Mouse (Mus musculus) monocyte, adult 5-6 weeks (primary cell): ENCODE data around the gene Colq. TPM values are rescaled to one million over a fixed set of nuclear protein-coding genes. Genes with fewer than 3 reads are reported as not detected.

Source experiments
- ATAC-seq: fragments of 153-309, 156-312 bp; replicated peaks from 2 replicates; pipeline ENCODE4 v1.8.0; 2017; ENCODE audit warnings: mild to moderate bottlenecking; ENCODE audit not compliant: low TSS enrichment, insufficient number of reproducible peaks, severe bottlenecking, poor library complexity, low FRiP score
- total RNA-seq: library from RNA; stranded (forward); fragments of 200-1000, 200-491, 200-594 nt; gene quantifications from 3 replicates; pipeline ENCODE4 v1.2.3, GENCODE M21; 2017

Colq gene
- total RNA-seq, 1 experiment from 2014 or later, result 1.0 TPM

DNA sequence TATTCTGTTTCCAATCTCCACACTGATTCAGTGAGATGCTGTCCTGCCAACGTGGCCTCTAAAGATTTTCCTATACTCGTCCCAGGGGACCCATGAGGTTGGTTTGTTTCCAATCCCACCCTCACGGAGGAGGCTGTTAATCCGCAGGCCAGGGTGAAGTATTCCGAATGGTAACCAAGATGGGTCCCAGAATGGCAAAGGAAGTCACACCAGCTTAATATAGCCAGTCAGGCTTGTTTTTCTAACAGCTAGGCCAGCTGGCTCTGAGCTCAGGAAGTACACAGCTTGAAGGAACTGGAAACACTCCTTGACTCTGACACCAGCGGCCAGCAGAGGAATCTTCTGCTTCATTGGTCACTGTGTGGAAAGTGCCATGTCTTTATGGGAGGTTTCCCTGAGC lies 53.8 kb downstream of the Colq start:
- ATAC-seq, result no peak

DNA sequence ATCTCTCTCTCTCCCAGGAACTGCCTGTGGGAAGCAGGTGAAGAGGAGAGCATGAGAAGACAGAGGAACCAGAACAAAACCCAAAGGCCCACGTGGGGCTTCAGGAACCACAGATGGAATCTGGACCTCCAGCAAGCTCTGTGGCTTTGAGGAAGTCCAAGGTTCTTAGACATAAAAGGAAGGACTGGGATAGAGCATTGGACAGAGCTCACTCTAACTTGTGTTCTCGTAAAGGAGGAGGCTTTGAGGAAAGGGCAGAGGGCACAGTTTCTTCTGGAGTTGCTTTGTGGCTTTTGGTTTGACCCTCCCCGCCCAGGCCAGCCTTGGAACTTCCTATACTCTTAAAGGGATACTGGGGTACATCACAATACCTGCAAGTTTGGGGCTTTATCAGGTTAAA lies 58.5 kb downstream of the Colq start:
- no peak for ATAC-seq

- ATAC-seq, result peak; percentile 81
Measured at GRCm38 (mm10) chr14:31531506-31532148, 59.5 kb downstream of the Colq start.

DNA sequence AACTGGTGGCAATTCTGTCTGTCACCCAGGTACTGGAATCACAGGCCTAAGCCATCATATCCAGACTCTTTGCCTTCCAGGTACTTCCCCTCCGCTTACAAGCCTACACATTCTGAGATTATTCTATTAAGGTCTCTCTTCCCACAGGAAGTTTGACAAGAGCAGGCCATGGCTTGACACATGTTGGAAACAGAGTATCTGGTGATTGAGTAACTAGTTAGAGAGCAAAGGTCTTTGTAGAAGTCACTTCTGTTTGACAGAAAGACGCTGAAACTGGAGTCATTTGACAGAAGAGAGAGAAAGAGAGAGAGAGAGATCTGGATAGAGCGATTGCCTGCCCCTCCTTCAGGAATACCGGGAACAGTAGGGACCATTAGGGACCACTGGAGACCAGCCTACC lies 60.3 kb downstream of the Colq start:
- no peak for ATAC-seq

DNA sequence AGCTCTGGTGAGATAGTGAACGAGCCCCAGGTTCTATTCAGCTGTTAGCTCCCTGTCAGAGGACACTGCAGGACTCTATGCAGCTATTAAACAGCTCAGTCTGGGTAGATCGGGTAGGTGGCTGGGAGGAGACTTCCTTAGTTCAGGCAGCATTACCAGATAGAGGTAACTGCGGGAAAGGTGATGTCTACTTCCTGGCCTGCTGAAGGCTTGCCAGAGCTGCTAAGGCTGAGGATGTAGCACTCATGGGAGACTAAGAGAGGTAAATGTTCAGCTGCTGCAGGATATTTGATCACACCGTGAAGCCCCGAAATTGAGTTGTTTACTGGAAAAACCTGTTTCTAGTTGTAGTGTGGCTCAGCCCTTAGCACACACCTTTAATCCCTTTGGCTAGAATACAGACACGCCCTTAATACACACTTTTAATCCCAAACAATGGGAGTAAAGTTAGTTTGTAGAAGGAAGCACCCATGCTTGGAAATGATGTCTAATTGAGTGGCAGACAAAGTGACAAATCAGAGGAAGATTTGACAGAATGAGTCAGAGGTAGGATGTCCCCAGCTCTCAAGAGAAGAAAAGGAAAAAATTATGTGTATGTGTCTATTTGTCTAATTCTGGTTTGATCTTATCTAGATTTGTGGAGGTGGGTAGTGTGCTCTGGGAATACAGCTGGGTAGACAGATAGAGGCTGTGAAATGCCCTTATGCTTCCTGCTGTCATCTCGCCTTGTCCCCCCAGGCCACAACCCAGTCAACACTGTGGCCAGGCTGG lies 65.9 kb downstream of the Colq start:
- no peak for ATAC-seq

DNA sequence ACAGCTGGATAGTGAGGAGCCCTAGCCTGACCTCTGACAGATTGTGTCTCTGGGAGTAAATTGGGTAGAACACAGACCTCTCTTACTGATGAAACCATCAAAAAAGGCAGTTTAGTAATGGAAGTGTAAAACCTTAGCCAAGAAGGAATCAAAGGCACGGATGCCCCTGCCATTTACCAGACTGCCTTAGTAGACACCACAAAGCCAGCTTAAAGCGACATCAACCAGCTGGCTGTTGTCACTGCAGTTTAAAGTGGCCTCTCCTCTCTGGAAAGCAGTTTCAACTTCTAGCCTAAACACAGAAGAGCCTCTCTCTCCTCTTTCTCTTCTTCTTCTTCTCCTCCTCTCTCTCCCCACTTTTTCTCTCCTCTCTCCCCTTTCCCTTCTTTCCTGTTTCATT lies 69.8 kb downstream of the Colq start:
- ATAC-seq, result no peak

DNA sequence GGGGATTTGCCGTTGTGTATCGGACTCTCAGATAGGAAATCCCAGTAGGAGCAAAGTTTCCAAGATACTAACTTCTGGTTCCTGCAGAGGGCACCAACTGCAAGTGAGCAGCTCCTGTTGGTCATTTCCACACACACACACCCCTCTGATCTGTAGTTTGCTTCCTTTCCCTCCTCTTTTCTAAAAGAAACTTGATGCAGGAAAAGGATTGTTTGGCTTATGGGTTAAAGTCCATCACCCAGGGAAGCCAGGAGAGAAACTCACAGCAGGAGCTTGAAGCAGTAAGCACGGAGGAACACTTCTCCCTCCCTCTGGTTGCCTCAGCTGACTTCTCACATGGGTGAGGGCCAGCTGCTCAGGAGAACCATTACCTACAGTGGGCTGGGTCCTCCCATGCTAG lies 72.0 kb downstream of the Colq start:
- ATAC-seq, result no peak

GRCm38 (mm10) chr14:31515895-31516294 lies 75.2 kb downstream of the Colq start:
- ATAC-seq, result no peak

- no peak for ATAC-seq
Measured at GRCm38 (mm10) chr14:31510322-31510721, 80.8 kb downstream of the Colq start.

GRCm38 (mm10) chr14:31509911-31510310 lies 81.2 kb downstream of the Colq start:
- no peak for ATAC-seq

- ATAC-seq, result no peak
Measured at GRCm38 (mm10) chr14:31506456-31506855, 84.7 kb downstream of the Colq start.

DNA sequence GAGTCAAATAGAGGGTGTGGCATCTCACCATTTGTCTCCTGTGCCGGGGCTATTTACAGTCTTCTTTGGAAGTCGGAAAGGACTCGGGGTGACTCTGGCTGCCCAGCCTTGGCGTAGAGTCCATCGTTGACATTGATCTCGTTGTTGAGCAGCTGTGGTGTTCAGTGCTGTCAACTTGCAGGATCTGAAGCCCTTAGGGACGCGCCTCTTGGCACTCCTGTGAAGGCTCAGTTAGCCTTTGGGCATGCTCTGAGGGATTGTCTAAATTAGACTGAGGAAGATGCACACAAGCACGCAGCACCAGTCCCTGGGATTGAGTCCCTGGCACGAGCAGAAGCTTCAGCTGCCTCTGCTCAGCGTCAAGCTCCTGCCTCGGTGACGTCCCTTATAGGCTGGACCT lies 87.7 kb downstream of the Colq start:
- no peak for ATAC-seq

GRCm38 (mm10) chr14:31499526-31499925 lies 91.6 kb downstream of the Colq start:
- no peak for ATAC-seq

- 0 out of 2 replicates have a peak, but pooled peaks have one; percentile 18 for ATAC-seq
Measured at GRCm38 (mm10) chr14:31496241-31496646, 94.9 kb downstream of the Colq start.

- no peak for ATAC-seq
Measured at GRCm38 (mm10) chr14:31495538-31495937, 95.6 kb downstream of the Colq start.

GRCm38 (mm10) chr14:31494975-31495455 lies 96.1 kb downstream of the Colq start, which contains the start of gene Mettl6:
Mettl6 (minus strand) TSS chr14:31495040.
- peak; percentile 93 for ATAC-seq

GRCm38 (mm10) chr14:31494349-31494974 lies 96.7 kb downstream of the Colq start, which contains the start of gene Eaf1:
Eaf1 (plus strand) TSS chr14:31494399.
- ATAC-seq, result peak; percentile 38

DNA sequence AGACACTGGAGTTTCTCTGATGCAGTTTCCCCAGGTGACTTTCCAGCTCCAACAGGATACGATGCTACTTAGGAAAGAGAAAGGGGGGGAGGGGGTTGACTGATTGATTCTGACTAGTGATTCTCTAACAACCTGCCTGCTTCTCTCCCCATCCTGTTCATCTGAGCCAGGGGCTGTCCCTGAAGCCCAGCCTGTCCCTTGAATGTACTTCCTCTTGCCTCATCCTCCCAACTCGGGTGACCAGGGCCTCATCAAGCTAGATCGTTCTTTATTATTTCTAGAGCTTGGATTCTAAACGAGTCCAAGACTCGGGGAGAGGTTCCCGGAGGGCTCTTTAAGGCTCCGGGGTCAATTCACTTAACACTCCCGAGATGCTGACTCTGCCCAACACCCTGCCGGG lies 97.2 kb downstream of the Colq start:
- ATAC-seq, result no peak

DNA sequence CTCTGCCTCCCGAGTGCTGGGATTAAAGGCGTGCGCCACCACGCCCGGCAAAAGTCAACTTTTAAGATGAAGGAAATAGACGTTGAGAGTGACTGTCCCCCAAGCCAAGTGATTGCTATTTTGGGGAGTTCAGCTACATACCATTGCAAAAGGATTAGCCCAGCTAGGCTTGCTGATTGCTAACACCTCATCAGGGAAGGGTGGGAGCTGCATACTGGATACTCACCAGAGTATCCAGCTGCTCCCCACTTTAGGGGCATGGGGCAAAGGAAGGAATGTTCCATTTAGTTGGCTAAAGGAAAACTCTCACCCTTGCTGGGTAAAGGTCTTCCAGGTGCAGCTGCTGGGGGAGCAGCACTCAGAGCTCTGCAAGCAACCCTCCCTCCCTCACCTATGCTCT lies 103.1 kb downstream of the Colq start:
- no peak for ATAC-seq

- ATAC-seq, result no peak
Measured at GRCm38 (mm10) chr14:31486465-31486864, 104.7 kb downstream of the Colq start.
